Mouse (Mus musculus): ENCODE results near the gene Fam207a.

GRCm38 (mm10) chr10:77467407-77467806 is 48.2 kb downstream of the Fam207a start:
- TF ChIP-seq TAL1 (IDR thresholded peaks at IDR 0.05; ENCODE audit: low read length) = no peak
- TF ChIP-seq GATA1 (IDR thresholded peaks at IDR 0.05; ENCODE audit: low read length) = no peak
